In the genomic region with DNA sequence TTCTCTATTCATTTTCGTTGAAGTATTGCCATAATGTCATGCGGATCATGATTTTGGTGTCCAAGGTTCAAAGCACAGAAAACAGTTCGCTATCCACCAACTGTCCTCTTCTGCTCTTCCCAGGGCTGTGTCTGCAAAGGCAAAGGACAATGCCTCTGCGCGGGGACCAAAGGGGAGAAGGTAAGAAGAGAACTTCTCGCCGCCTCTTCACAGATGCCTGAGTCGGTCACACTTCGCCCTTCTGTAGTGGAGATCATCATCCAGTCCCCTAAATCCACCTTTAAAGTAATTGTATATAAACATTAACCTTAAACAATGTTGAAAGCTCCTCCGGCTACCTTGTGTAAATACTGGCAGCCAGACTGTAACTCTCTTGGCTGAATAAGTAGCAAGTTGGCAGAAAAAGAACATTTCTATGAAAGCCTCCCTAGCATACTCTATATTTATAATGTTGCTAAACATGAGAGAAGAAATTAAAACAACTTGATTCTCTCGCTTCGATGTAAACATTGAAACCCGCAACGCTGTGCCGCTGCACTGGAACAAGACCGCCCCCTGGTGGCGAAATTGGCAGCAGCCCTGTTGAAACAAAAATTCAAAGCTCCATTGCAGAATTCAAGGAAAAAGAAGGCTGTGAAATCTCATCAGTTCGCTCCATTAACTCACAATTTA, we compare ENCODE assay signal across 9 mouse cellular contexts. TPM values are rescaled to one million over a fixed set of nuclear protein-coding genes. Genes with fewer than 3 reads are reported as not detected.
DNase-seq lines count a peak whose midpoint lies in the region; ATAC-seq and TF ChIP-seq lines count a peak whose summit lies in the region.
"Had no signal": no experiment of that assay in that cellular context is flagged by ENCODE, and none has a peak within 500 bp of the region (broad histone marks: within the 10 kb centered on the region; RNA-seq: fewer than 3 reads in every experiment).

No protein-coding gene starts in this region.

- no peak overlapping the region for H3K27ac ChIP-seq in CH12.LX (ENCODE audit: insufficient read depth, low read depth)
- H3K27ac ChIP-seq in heart, embryonic 15.5 days = no peak overlapping the region
- H3K27ac ChIP-seq in liver, embryonic 16.5 days (ENCODE audit: low read length) = no peak overlapping the region
- no peak overlapping the region for H3K27ac ChIP-seq in olfactory bulb, adult 2 months (ENCODE audit: insufficient read depth, low read depth, low read length)
- H3K27ac ChIP-seq: macrophage had no signal

- no peak for TF ChIP-seq EP300 in CH12.LX (IDR thresholded peaks at IDR 0.05; ENCODE audit: low read length)

- H3K36me3 ChIP-seq in CH12.LX (replicated peaks in 1 of 2; ENCODE audit: control insufficient read depth in 1 of 2, insufficient read depth in 1 of 2, low read length in 1 of 2) = no peaks in the 10 kb centered on the region
- H3K36me3 ChIP-seq in heart, embryonic 15.5 days = no peaks in the 10 kb centered on the region
- no peaks in the 10 kb centered on the region for H3K36me3 ChIP-seq in liver, embryonic 16.5 days (ENCODE audit: control insufficient read depth, insufficient read depth)

- H3K27me3 ChIP-seq in CH12.LX (replicated peaks) = peaks cover 3% of the 10 kb centered on the region
- no peaks in the 10 kb centered on the region; the same call in 1 of the 2 replicates for H3K27me3 ChIP-seq in heart, embryonic 15.5 days
- no peaks in the 10 kb centered on the region for H3K27me3 ChIP-seq in liver, embryonic 16.5 days (ENCODE audit: control insufficient read depth, insufficient read depth, low read depth, low read length)

- 31% methylated on average over 18 of the region's 18 CpGs for WGBS in heart, embryonic 15.5 days
- 14% methylated on average over 18 of the region's 18 CpGs for WGBS in large intestine, adult 2 months
- WGBS in liver, embryonic 16.5 days (ENCODE audit: insufficient replicate concordance) = 25% methylated on average over 18 of the region's 18 CpGs
- 34% methylated on average over 18 of the region's 18 CpGs for WGBS in olfactory bulb, adult 2 months

- peak overlapping the region in 1 of 3 experiments; percentile 8 for H3K4me3 ChIP-seq in CH12.LX (replicated peaks in 1 of 3; ENCODE audit: low read depth in 2 of 3, low read length in 2 of 3, poor library complexity in 1 of 3)
- peak overlapping the region; percentile 35 for H3K4me3 ChIP-seq in heart, embryonic 15.5 days
- peak overlapping the region; percentile 44 for H3K4me3 ChIP-seq in liver, embryonic 16.5 days (ENCODE audit: low read depth, low read length)
- no peak overlapping the region for H3K4me3 ChIP-seq in olfactory bulb, adult 2 months (ENCODE audit: insufficient read depth, low read depth, low read length)

- peak; percentile 58 for DNase-seq in CH12.LX (ENCODE audit: extremely low read depth)
- DNase-seq in brain, adult 2 months (ENCODE audit: low read depth, low spot score) = peak; percentile 72
- DNase-seq in fibroblast of lung, adult 2 months (ENCODE audit: low read depth) = peak; percentile 13
- DNase-seq in large intestine, adult 2 months (ENCODE audit: low read depth, low spot score) = peak; percentile 24
- DNase-seq in thymus, postnatal 0 days (ENCODE audit: low spot score) = peak; percentile 51

- no peak overlapping the region; the same call in 1 of the 2 replicates for H3K9ac ChIP-seq in CH12.LX (ENCODE audit: insufficient read depth, low read depth)
- no peak overlapping the region for H3K9ac ChIP-seq in heart, embryonic 15.5 days
- H3K9ac ChIP-seq in liver, embryonic 16.5 days (ENCODE audit: low read depth, low read length) = 0 out of 2 replicates have a peak overlapping the region, but pooled peaks have one; percentile 43

- peak; percentile 89 to 94 for TF ChIP-seq CTCF in CH12.LX (conservative IDR thresholded peaks at IDR 0.05 in 1 of 2, IDR thresholded peaks at IDR 0.05 in 1 of 2; ENCODE audit: low read depth in 2 of 2, low read length in 2 of 2)
- peak; percentile 91 for TF ChIP-seq CTCF in olfactory bulb, adult 2 months (IDR thresholded peaks at IDR 0.05; ENCODE audit: insufficient read depth, low read depth, low read length)

- no peaks in the 10 kb centered on the region for H3K9me3 ChIP-seq in CH12.LX (replicated peaks; ENCODE audit: low read length)
- no peaks in the 10 kb centered on the region for H3K9me3 ChIP-seq in heart, embryonic 15.5 days (replicated peaks)
- no peaks in the 10 kb centered on the region for H3K9me3 ChIP-seq in liver, embryonic 16.5 days (replicated peaks; ENCODE audit: control insufficient read depth, low read length)

- H3K79me2 ChIP-seq in CH12.LX (replicated peaks; ENCODE audit: control insufficient read depth, extremely low read depth, insufficient read depth, poor library complexity, severe bottlenecking) = no peaks in the 10 kb centered on the region

- H3K4me2 ChIP-seq in CH12.LX (ENCODE audit: insufficient read depth, low read depth, poor library complexity, severe bottlenecking) = peak overlapping the region; percentile 94
- H3K4me2 ChIP-seq in heart, embryonic 15.5 days = peak overlapping the region; percentile 54
- peak overlapping the region; percentile 65 for H3K4me2 ChIP-seq in liver, embryonic 16.5 days (ENCODE audit: low read depth, low read length)

- TF ChIP-seq RAD21 in CH12.LX (IDR thresholded peaks at IDR 0.05; ENCODE audit: low read depth, low read length) = peak; percentile 90

- dilution Hi-C loops in CH12.LX (cut with MboI; ENCODE audit: extremely low pct_ligation_motif_present, extremely low pct_unique_long_range_greater_than_20kb, low sequenced_read_pairs) = no loop called here

- in situ Hi-C loops in CH12.LX (cut with MboI; ENCODE audit: low pct_ligation_motif_present, low pct_unique_long_range_greater_than_20kb, low sequenced_read_pairs) = loop anchor here (10.0 kb wide), 1 partner anchor 87 kb away; no protein-coding TSS in a partner anchor

- TF ChIP-seq POLR2A in CH12.LX (IDR thresholded peaks at IDR 0.05; ENCODE audit: low read depth, low read length) = no peak
- TF ChIP-seq POLR2A in olfactory bulb, adult 2 months (IDR thresholded peaks at IDR 0.05; ENCODE audit: insufficient read depth, low read depth, low read length) = no peak

- ATAC-seq in heart, embryonic 15.5 days (replicated peaks; ENCODE audit: insufficient number of reproducible peaks, insufficient read depth, low FRiP score, low read depth) = no peak
- no peak for ATAC-seq in liver, embryonic 16.5 days (ENCODE audit: low read depth)

- peaks cover 0 to 12% of the 10 kb centered on the region in 2 experiments; a peak in 2 of 4 replicates for H3K4me1 ChIP-seq in CH12.LX (ENCODE audit: control insufficient read depth in 1 of 2, insufficient read depth in 2 of 2)
- H3K4me1 ChIP-seq in heart, embryonic 15.5 days (replicated peaks) = 0 out of 2 replicates have a peak, but pooled peaks cover 2% of the 10 kb centered on the region
- peaks cover 5% of the 10 kb centered on the region for H3K4me1 ChIP-seq in liver, embryonic 16.5 days (ENCODE audit: control insufficient read depth, low read depth, low read length)
- no peaks in the 10 kb centered on the region; the same call in 1 of the 2 replicates for H3K4me1 ChIP-seq in olfactory bulb, adult 2 months (ENCODE audit: control insufficient read depth, insufficient read depth, low read length)

TF ChIP-seq in CH12.LX, 34 proteins besides CTCF, POLR2A, EP300 and RAD21:
- peak; percentile 79 for TF ChIP-seq ZC3H11A (IDR thresholded peaks at IDR 0.05; ENCODE audit: low read depth, low read length)
- no peak for TF ChIP-seq TCF12 (IDR thresholded peaks at IDR 0.05; ENCODE audit: low read depth, low read length)
- peak; percentile 97 for TF ChIP-seq SMC3 (IDR thresholded peaks at IDR 0.05; ENCODE audit: low read depth, low read length)
- TF ChIP-seq NRF1 (IDR thresholded peaks at IDR 0.05; ENCODE audit: low read depth, low read length) = no peak

RNA-seq across cellular contexts. Expression of gene Col4a3, which starts 54.7 kb away (rescaled TPM):
- under 0.01 TPM in 1 of 2 replicates, not detected in the other for total RNA-seq in CH12.LX (2012; rRNA removed)
- not detected in 2 replicates for total RNA-seq in CH12.LX (2014; rRNA removed)
- polyA plus RNA-seq in CH12.LX (2012; ENCODE audit: insufficient read length, low read depth) = 0.07 TPM in 1 of 2 replicates, not detected in the other
- polyA plus RNA-seq in heart, embryonic 15.5 days (2015; fragmentation: Nextera tagmentation; extraction: Ambion mirVana) = 0.74 and 0.76 TPM in 2 replicates
- 0.06 and 0.74 TPM in 2 replicates for polyA plus RNA-seq in large intestine, adult 2 months (2012; rRNA removed)
- 0.38 and 0.40 TPM in 2 replicates for polyA plus RNA-seq in liver, embryonic 16.5 days (2015; fragmentation: Nextera tagmentation; extraction: Ambion mirVana)
- polyA plus RNA-seq in olfactory bulb, adult 2 months (2012; ENCODE audit: insufficient read depth, insufficient read length, low replicate concordance, missing spikeins) = not detected in 2 replicates
- polyA plus RNA-seq in thymus, postnatal 0 days (2015; fragmentation: Nextera tagmentation; extraction: Ambion mirVana) = 0.06 and 0.09 TPM in 2 replicates
- polyA plus RNA-seq: macrophage had no signal

RNA-seq across cellular contexts. Expression of gene Col4a4, which starts 54.8 kb away (rescaled TPM):
- total RNA-seq in CH12.LX (2012; rRNA removed) = under 0.01 TPM in 1 of 2 replicates, not detected in the other
- not detected in 2 replicates for total RNA-seq in CH12.LX (2014; rRNA removed)
- polyA plus RNA-seq in CH12.LX (2012; ENCODE audit: insufficient read length, low read depth) = 0.03 and 0.05 TPM in 2 replicates
- 0.92 and 0.96 TPM in 2 replicates for polyA plus RNA-seq in heart, embryonic 15.5 days (2015; fragmentation: Nextera tagmentation; extraction: Ambion mirVana)
- 0.05 and 0.12 TPM in 2 replicates for polyA plus RNA-seq in large intestine, adult 2 months (2012; rRNA removed)
- polyA plus RNA-seq in liver, embryonic 16.5 days (2015; fragmentation: Nextera tagmentation; extraction: Ambion mirVana) = 0.16 and 0.18 TPM in 2 replicates
- not detected in 2 replicates for polyA plus RNA-seq in olfactory bulb, adult 2 months (2012; ENCODE audit: insufficient read depth, insufficient read length, low replicate concordance, missing spikeins)
- 0.03 and 0.04 TPM in 2 replicates for polyA plus RNA-seq in thymus, postnatal 0 days (2015; fragmentation: Nextera tagmentation; extraction: Ambion mirVana)
- polyA plus RNA-seq: macrophage had no signal

Comparison
In these comparisons a context has a peak if more than half of its experiments do, and no peak if none do; other contexts are left out.
1. DNase-seq: peak in every context shown above with its lines; median percentile 72 in brain, adult 2 months; 58 in CH12.LX; 51 in thymus, postnatal 0 days; 24 in large intestine, adult 2 months; 13 in fibroblast of lung, adult 2 months.